Mouse (Mus musculus) c-Kit-negative CD71-positive TER-119-positive erythroid progenitor cells, embryonic 14.5 days (primary cell): ENCODE results near the gene Mbnl2.
A peak's percentile ranks its signal among the peaks of the same experiment; 100 is the strongest.

Source experiments
- DNase-seq: peaks from one replicate; pipeline ENCODE4 v3.0.0-alpha.2; 2013; ENCODE audit warnings: low read depth, low spot score

Mbnl2 gene

GRCm38 (mm10) chr14:120409854-120410253 is 134.4 kb downstream of the Mbnl2 start:
- DNase-seq = no peak

- no peak for DNase-seq
Observed at GRCm38 (mm10) chr14:120416886-120417285, 141.4 kb downstream of the Mbnl2 start.

- no peak for DNase-seq
Observed at GRCm38 (mm10) chr14:120418964-120419363, 143.5 kb downstream of the Mbnl2 start.

GRCm38 (mm10) chr14:120428497-120428896 is 153.0 kb downstream of the Mbnl2 start:
- DNase-seq = no peak

GRCm38 (mm10) chr14:120432773-120433172 is 157.3 kb downstream of the Mbnl2 start:
- DNase-seq = no peak

- DNase-seq = no peak
Observed at GRCm38 (mm10) chr14:120433931-120434398, 158.5 kb downstream of the Mbnl2 start.

GRCm38 (mm10) chr14:120434831-120435230 is 159.4 kb downstream of the Mbnl2 start:
- no peak for DNase-seq

GRCm38 (mm10) chr14:120440716-120441115 is 165.2 kb downstream of the Mbnl2 start:
- DNase-seq = no peak

GRCm38 (mm10) chr14:120441256-120441655 is 165.8 kb downstream of the Mbnl2 start:
- no peak for DNase-seq

GRCm38 (mm10) chr14:120441836-120442235 is 166.4 kb downstream of the Mbnl2 start:
- no peak for DNase-seq

GRCm38 (mm10) chr14:120454221-120454620 is 178.8 kb downstream of the Mbnl2 start:
- DNase-seq = no peak

- DNase-seq = no peak
Observed at GRCm38 (mm10) chr14:120463938-120464727, 188.7 kb downstream of the Mbnl2 start.

GRCm38 (mm10) chr14:120466816-120467215 is 191.3 kb downstream of the Mbnl2 start:
- no peak for DNase-seq

GRCm38 (mm10) chr14:120469126-120469790 is 193.8 kb downstream of the Mbnl2 start:
- no peak for DNase-seq

- DNase-seq = no peak
Observed at GRCm38 (mm10) chr14:120476186-120476697, 200.8 kb downstream of the Mbnl2 start.

- peak; percentile 71 for DNase-seq
Observed at GRCm38 (mm10) chr14:120477288-120477981, 202.0 kb downstream of the Mbnl2 start.

GRCm38 (mm10) chr14:120477982-120478568 is 202.6 kb downstream of the Mbnl2 start, which contains the start of gene Rap2a:
Gene Rap2a, plus strand, starts transcription at chr14:120478444.
- DNase-seq = peak; percentile 69

GRCm38 (mm10) chr14:120478641-120479341 is 203.3 kb downstream of the Mbnl2 start:
- DNase-seq = no peak

GRCm38 (mm10) chr14:120480341-120480900 is 205.0 kb downstream of the Mbnl2 start:
- no peak for DNase-seq

GRCm38 (mm10) chr14:120480927-120481326 is 205.5 kb downstream of the Mbnl2 start:
- no peak for DNase-seq
